In genomic region chr8:122803906-122804761, GRCm38 (mm10) we compare ENCODE assay signal across 10 mouse cellular contexts. TPM values are rescaled to one million over a fixed set of nuclear protein-coding genes. Genes with fewer than 3 reads are reported as not detected.
A peak's percentile ranks its signal among the peaks of the same experiment; 100 is the strongest.
DNase-seq lines count a peak whose midpoint lies in the region; ATAC-seq and TF ChIP-seq lines count a peak whose summit lies in the region.
"Had no signal": no experiment of that assay in that cellular context is flagged by ENCODE, and none has a peak within 500 bp of the region (broad histone marks: within the 10 kb centered on the region; RNA-seq: fewer than 3 reads in every experiment).

No protein-coding gene starts in this region.

- TF ChIP-seq POLR2A in cerebellum, adult 2 months (IDR thresholded peaks at IDR 0.05; ENCODE audit: borderline replicate concordance, insufficient read depth, low read length) = no peak

- 53% methylated on average over 15 of the region's 15 CpGs for WGBS in cerebellum, adult 2 months
- 20% methylated on average over 15 of the region's 15 CpGs for WGBS in hindbrain, embryonic 10.5 days
- 7% methylated on average over 15 of the region's 15 CpGs for WGBS in midbrain, embryonic 14.5 days

- DNase-seq in cerebellum, postnatal 14 days = peak; percentile 38 to 48
- DNase-seq in cerebellum, adult 2 months = no peak
- DNase-seq in brain, adult 2 months (ENCODE audit: low read depth, low spot score) = peak; percentile 78
- peak; percentile 31 for DNase-seq in hindbrain, embryonic 10.5 days (ENCODE audit: low spot score)
- DNase-seq in midbrain, embryonic 14.5 days = peak; percentile 87
- no peak for DNase-seq in gastrocnemius, adult 18-20 months (ENCODE audit: low spot score)
- DNase-seq in ovary, postnatal 36 days (ENCODE audit: low spot score) = no peak
- no peak for DNase-seq in c-Kit-positive CD71-positive TER-119-positive erythroid progenitor cells, embryonic 14.5 days (ENCODE audit: low spot score)
- DNase-seq: gastrocnemius, postnatal 14 days had no signal

- peak; percentile 89 for ATAC-seq in midbrain, embryonic 14.5 days (ENCODE audit: low FRiP score, low TSS enrichment)

- no peak overlapping the region for H3K4me3 ChIP-seq in cerebellum, adult 2 months (replicated peaks; ENCODE audit: insufficient read depth, low read depth, low read length)
- H3K4me3 ChIP-seq in hindbrain, embryonic 10.5 days = no peak overlapping the region
- H3K4me3 ChIP-seq in midbrain, embryonic 14.5 days (replicated peaks; ENCODE audit: low read depth, low read length) = no peak overlapping the region

- TF ChIP-seq CTCF in cerebellum, adult 2 months (IDR thresholded peaks at IDR 0.05; ENCODE audit: borderline replicate concordance, insufficient read depth, low read depth, low read length) = no peak

- H3K4me1 ChIP-seq in cerebellum, adult 2 months (ENCODE audit: control insufficient read depth, insufficient read depth, low read length) = peaks cover 25% of the 10 kb centered on the region
- peaks cover 46% of the 10 kb centered on the region for H3K4me1 ChIP-seq in hindbrain, embryonic 10.5 days (replicated peaks)
- peaks cover 56% of the 10 kb centered on the region for H3K4me1 ChIP-seq in midbrain, embryonic 14.5 days (ENCODE audit: control insufficient read depth, insufficient read depth, low read length)

- H3K36me3 ChIP-seq in hindbrain, embryonic 10.5 days = peaks cover 7% of the 10 kb centered on the region; the same call in 1 of the 2 replicates
- 0 out of 2 replicates have a peak, but pooled peaks cover 4% of the 10 kb centered on the region for H3K36me3 ChIP-seq in midbrain, embryonic 14.5 days (ENCODE audit: control insufficient read depth, insufficient read depth, low read length)

- no peaks in the 10 kb centered on the region for H3K27me3 ChIP-seq in cerebellum, adult 2 months (ENCODE audit: control insufficient read depth, insufficient read depth, low read length)
- peaks cover 11% of the 10 kb centered on the region; the same call in 1 of the 2 replicates for H3K27me3 ChIP-seq in hindbrain, embryonic 10.5 days (ENCODE audit: insufficient read depth, poor library complexity, severe bottlenecking)
- no peaks in the 10 kb centered on the region for H3K27me3 ChIP-seq in midbrain, embryonic 14.5 days (ENCODE audit: control insufficient read depth, insufficient read depth, low read length)

- H3K9ac ChIP-seq in midbrain, embryonic 14.5 days (replicated peaks; ENCODE audit: low read length) = no peak overlapping the region

- no peaks in the 10 kb centered on the region for H3K9me3 ChIP-seq in hindbrain, embryonic 10.5 days
- no peaks in the 10 kb centered on the region for H3K9me3 ChIP-seq in midbrain, embryonic 14.5 days (ENCODE audit: control insufficient read depth, low read length)

- H3K4me2 ChIP-seq in midbrain, embryonic 14.5 days (ENCODE audit: low read length) = peak overlapping the region; percentile 25

- no peak overlapping the region for H3K27ac ChIP-seq in cerebellum, adult 2 months (ENCODE audit: insufficient read depth, low read length)
- H3K27ac ChIP-seq in hindbrain, embryonic 10.5 days = peak overlapping the region; percentile 81
- H3K27ac ChIP-seq in midbrain, embryonic 14.5 days (replicated peaks; ENCODE audit: low read depth, low read length) = peak overlapping the region; percentile 91

RNA-seq across cellular contexts. Expression of gene Acsf3, which starts 28.8 kb away (rescaled TPM):
- 33.0 and 33.6 TPM in 2 replicates for polyA plus RNA-seq in cerebellum, adult 2 months (2012; rRNA removed)
- polyA plus RNA-seq in hindbrain, embryonic 10.5 days (2016; fragmentation: Nextera tagmentation; extraction: Ambion mirVana) = 16.5 and 18.0 TPM in 2 replicates
- polyA plus RNA-seq in midbrain, embryonic 14.5 days (2014; fragmentation: Nextera tagmentation; extraction: Ambion mirVana) = 16.3 and 16.8 TPM in 2 replicates
- 10 to 100 TPM; 12.4 to 12.9 TPM for total RNA-seq in gastrocnemius, adult 18-20 months (2021)

RNA-seq across cellular contexts. Expression of gene Cdh15, which starts 43.6 kb away (rescaled TPM):
- 26.5 and 34.3 TPM in 2 replicates for polyA plus RNA-seq in cerebellum, adult 2 months (2012; rRNA removed)
- polyA plus RNA-seq in hindbrain, embryonic 10.5 days (2016; fragmentation: Nextera tagmentation; extraction: Ambion mirVana) = 0.80 and 1.2 TPM in 2 replicates
- polyA plus RNA-seq in midbrain, embryonic 14.5 days (2014; fragmentation: Nextera tagmentation; extraction: Ambion mirVana) = 1.5 and 2.6 TPM in 2 replicates
- total RNA-seq in gastrocnemius, adult 18-20 months (2021) = 10 to 100 TPM; 16.2 to 20.5 TPM
- total RNA-seq: hematopoietic stem cell, adult 5-6 weeks had no signal

Comparison
In these comparisons a context has a peak if more than half of its experiments do, and no peak if none do; other contexts are left out.
1. DNase-seq: peak in cerebellum, postnatal 14 days (2 of 2), brain, adult 2 months (single experiment), hindbrain, embryonic 10.5 days (single experiment) and midbrain, embryonic 14.5 days (single experiment); none in cerebellum, adult 2 months (0 of 2), gastrocnemius, adult 18-20 months (single experiment), ovary, postnatal 36 days (single experiment) and c-Kit-positive CD71-positive TER-119-positive erythroid progenitor cells, embryonic 14.5 days (single experiment).